In the genomic region with DNA sequence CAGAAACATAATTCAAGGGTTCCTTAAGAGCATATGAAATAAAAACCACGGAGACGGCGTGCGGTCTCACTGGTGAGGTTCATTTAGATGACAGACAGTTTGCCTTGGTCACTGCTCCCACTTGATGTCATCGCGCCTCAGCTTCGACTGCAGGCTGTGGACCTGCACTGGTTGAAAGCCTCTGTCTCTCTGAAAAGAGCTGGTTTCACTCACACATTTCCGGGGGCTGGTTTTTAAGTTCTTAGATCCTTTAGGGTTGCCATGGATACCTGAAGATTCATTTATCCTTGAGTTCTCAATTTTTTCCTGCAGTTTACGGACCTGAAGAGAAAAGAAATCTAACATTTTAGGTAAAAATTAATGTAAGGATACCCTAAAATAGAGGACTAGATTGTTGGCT, we compare ENCODE assay signal across 23 mouse cellular contexts. TPM values are rescaled to one million over a fixed set of nuclear protein-coding genes. Genes with fewer than 3 reads are reported as not detected.
DNase-seq lines count a peak whose midpoint lies in the region; ATAC-seq and TF ChIP-seq lines count a peak whose summit lies in the region.
"Had no signal": no experiment of that assay in that cellular context is flagged by ENCODE, and none has a peak within 500 bp of the region (broad histone marks: within the 10 kb centered on the region; RNA-seq: fewer than 3 reads in every experiment).

No protein-coding gene starts in this region.

- no peaks in the 10 kb centered on the region for H3K9me3 ChIP-seq in forebrain, postnatal 0 days (ENCODE audit: low read length)
- H3K9me3 ChIP-seq in forebrain, embryonic 16.5 days (ENCODE audit: control insufficient read depth, low read length) = no peaks in the 10 kb centered on the region
- H3K9me3 ChIP-seq in midbrain, embryonic 16.5 days (replicated peaks; ENCODE audit: control insufficient read depth, low read length, poor library complexity, severe bottlenecking) = no peaks in the 10 kb centered on the region
- H3K9me3 ChIP-seq in midbrain, embryonic 11.5 days (ENCODE audit: control insufficient read depth, low read length) = no peaks in the 10 kb centered on the region
- H3K9me3 ChIP-seq: embryonic facial prominence, embryonic 10.5 days; forebrain, embryonic 13.5 days; G1E; heart, embryonic 15.5 days had no signal

- H3K4me1 ChIP-seq in forebrain, postnatal 0 days (ENCODE audit: insufficient read depth) = peaks cover 4% of the 10 kb centered on the region; the same call in 1 of the 2 replicates
- peaks cover 7% of the 10 kb centered on the region; the same call in 1 of the 2 replicates for H3K4me1 ChIP-seq in forebrain, embryonic 16.5 days (replicated peaks; ENCODE audit: control insufficient read depth, insufficient read depth, low read length)
- peaks cover 3% of the 10 kb centered on the region; the same call in 1 of the 2 replicates for H3K4me1 ChIP-seq in midbrain, embryonic 16.5 days (ENCODE audit: control insufficient read depth, insufficient read depth, low read length)
- peaks cover 3% of the 10 kb centered on the region; the same call in 1 of the 2 replicates for H3K4me1 ChIP-seq in midbrain, embryonic 11.5 days (ENCODE audit: control insufficient read depth, insufficient read depth, low read length)

- no peak overlapping the region for H3K27ac ChIP-seq in forebrain, postnatal 0 days (ENCODE audit: low read depth, low read length)
- H3K27ac ChIP-seq in forebrain, embryonic 16.5 days (ENCODE audit: low read length) = no peak overlapping the region
- H3K27ac ChIP-seq in midbrain, embryonic 16.5 days (ENCODE audit: low read length) = no peak overlapping the region; the same call in 1 of the 2 replicates
- no peak overlapping the region for H3K27ac ChIP-seq in midbrain, embryonic 11.5 days (ENCODE audit: low read depth, low read length)
- H3K27ac ChIP-seq: embryonic facial prominence, embryonic 10.5 days; forebrain, embryonic 13.5 days; heart, adult 2 months; heart, embryonic 15.5 days; hindbrain, embryonic 14.5 days had no signal

- H3K36me3 ChIP-seq in forebrain, postnatal 0 days (ENCODE audit: insufficient read depth) = peaks cover 3% of the 10 kb centered on the region; the same call in 1 of the 2 replicates
- no peaks in the 10 kb centered on the region for H3K36me3 ChIP-seq in forebrain, embryonic 16.5 days (ENCODE audit: control insufficient read depth, insufficient read depth)
- H3K36me3 ChIP-seq in midbrain, embryonic 16.5 days (ENCODE audit: control insufficient read depth, insufficient read depth, low read length) = no peaks in the 10 kb centered on the region
- no peaks in the 10 kb centered on the region for H3K36me3 ChIP-seq in midbrain, embryonic 11.5 days (ENCODE audit: control insufficient read depth, insufficient read depth, low read length)

- no peaks in the 10 kb centered on the region for H3K27me3 ChIP-seq in forebrain, postnatal 0 days (ENCODE audit: insufficient read depth, low read length)
- no peaks in the 10 kb centered on the region for H3K27me3 ChIP-seq in forebrain, embryonic 16.5 days (replicated peaks; ENCODE audit: control insufficient read depth, insufficient read depth, low read length)
- no peaks in the 10 kb centered on the region for H3K27me3 ChIP-seq in midbrain, embryonic 16.5 days (ENCODE audit: control insufficient read depth, insufficient read depth, low read depth, low read length)
- no peaks in the 10 kb centered on the region for H3K27me3 ChIP-seq in midbrain, embryonic 11.5 days (ENCODE audit: control insufficient read depth, insufficient read depth, low read length)
- H3K27me3 ChIP-seq: forebrain, embryonic 13.5 days; heart, embryonic 15.5 days had no signal

- intact Hi-C loops in left cerebral cortex, postnatal 4 days (cut with DNase I) = no loop called here

- TF ChIP-seq CTCF in forebrain, postnatal 0 days (IDR thresholded peaks at IDR 0.05; ENCODE audit: low read depth) = no peak

- DNase-seq in forebrain, postnatal 0 days = peak; percentile 16
- peak; percentile 6 to 8 for DNase-seq in left cerebral cortex, adult 9 months (ENCODE audit: low spot score in 2 of 2)
- no peak for DNase-seq in left cerebral cortex, postnatal 4 days
- no peak for DNase-seq in midbrain, embryonic 11.5 days (ENCODE audit: low spot score, missing footprints)
- peak; percentile 60 for DNase-seq in brain, adult 2 months (ENCODE audit: low read depth, low spot score)
- no peak for DNase-seq in adrenal gland, adult (ENCODE audit: inconsistent age in 2 of 2, low spot score in 1 of 2)
- DNase-seq: adrenal gland, postnatal 10 days; B cell, adult 2 months; cerebellum, adult 18-20 months; cerebellum, postnatal 10 days; gastrocnemius, postnatal 14 days; heart, adult 2 months; heart, postnatal 14 days had no signal

- H3K9ac ChIP-seq in forebrain, postnatal 0 days = no peak overlapping the region
- no peak overlapping the region for H3K9ac ChIP-seq in forebrain, embryonic 16.5 days (replicated peaks; ENCODE audit: low read depth, low read length)
- no peak overlapping the region for H3K9ac ChIP-seq in midbrain, embryonic 16.5 days (ENCODE audit: low read depth, low read length)
- H3K9ac ChIP-seq in midbrain, embryonic 11.5 days (ENCODE audit: low read length) = no peak overlapping the region
- H3K9ac ChIP-seq: forebrain, embryonic 13.5 days; heart, embryonic 15.5 days; hindbrain, embryonic 14.5 days had no signal

- WGBS in forebrain, postnatal 0 days = 64% methylated on average over 9 of the region's 9 CpGs
- 69% methylated on average over 9 of the region's 9 CpGs for WGBS in forebrain, embryonic 16.5 days
- 51% methylated on average over 9 of the region's 9 CpGs for WGBS in midbrain, embryonic 16.5 days
- WGBS in midbrain, embryonic 11.5 days = 75% methylated on average over 9 of the region's 9 CpGs

- H3K4me2 ChIP-seq in forebrain, postnatal 0 days (ENCODE audit: low read depth) = no peak overlapping the region
- no peak overlapping the region for H3K4me2 ChIP-seq in forebrain, embryonic 16.5 days (ENCODE audit: low read length)
- H3K4me2 ChIP-seq in midbrain, embryonic 16.5 days (ENCODE audit: low read length) = peak overlapping the region; percentile 1; the same call in 1 of the 2 replicates
- no peak overlapping the region for H3K4me2 ChIP-seq in midbrain, embryonic 11.5 days
- H3K4me2 ChIP-seq: forebrain, embryonic 13.5 days; heart, embryonic 11.5 days; heart, embryonic 15.5 days; hindbrain, embryonic 14.5 days had no signal

- ATAC-seq in forebrain, postnatal 0 days = peak; percentile 62
- ATAC-seq in forebrain, embryonic 16.5 days = no peak
- ATAC-seq in midbrain, embryonic 16.5 days = peak; percentile 72; the same call in 1 of the 2 replicates
- no peak for ATAC-seq in midbrain, embryonic 11.5 days (ENCODE audit: low FRiP score)
- ATAC-seq: CD4-positive, CD25-positive, alpha-beta regulatory T cell, adult 4 months; forebrain, embryonic 13.5 days had no signal

- H3K4me3 ChIP-seq in forebrain, postnatal 0 days (ENCODE audit: low read depth, low read length) = no peak overlapping the region
- no peak overlapping the region for H3K4me3 ChIP-seq in forebrain, embryonic 16.5 days (replicated peaks; ENCODE audit: low read length)
- H3K4me3 ChIP-seq in midbrain, embryonic 16.5 days (ENCODE audit: low read depth, low read length) = no peak overlapping the region
- no peak overlapping the region for H3K4me3 ChIP-seq in midbrain, embryonic 11.5 days (ENCODE audit: low read depth, low read length)
- H3K4me3 ChIP-seq: embryonic facial prominence, embryonic 10.5 days; forebrain, embryonic 13.5 days; heart, adult 2 months; heart, embryonic 15.5 days had no signal

RNA-seq across cellular contexts. Expression of a gene that starts 3.2 kb away (rescaled TPM):
- total RNA-seq in forebrain, postnatal 0 days (2014; rRNA removed) = 1.5 and 3.2 TPM in 2 replicates
- 0.96 and 1.2 TPM in 2 replicates for polyA plus RNA-seq in forebrain, postnatal 0 days (2015; fragmentation: Nextera tagmentation; extraction: Ambion mirVana)
- polyA plus RNA-seq in forebrain, embryonic 16.5 days (2015; fragmentation: Nextera tagmentation; extraction: Ambion mirVana) = 0.34 and 0.44 TPM in 2 replicates
- under 1 TPM; 0.38 to 0.88 TPM for total RNA-seq in left cerebral cortex, postnatal 4 days (2021)
- 0.90 and 0.91 TPM in 2 replicates for polyA plus RNA-seq in midbrain, embryonic 16.5 days (2015; fragmentation: Nextera tagmentation; extraction: Ambion mirVana)
- polyA plus RNA-seq in midbrain, embryonic 11.5 days (2014; fragmentation: Nextera tagmentation; extraction: Ambion mirVana) = 0.33 and 0.46 TPM in 2 replicates
- total RNA-seq: hematopoietic stem cell, adult 5-6 weeks had no signal
- polyA plus RNA-seq: G1E had no signal

Comparison
In these comparisons a context has a peak if more than half of its experiments do, and no peak if none do; other contexts are left out.
1. ATAC-seq: peak in forebrain, postnatal 0 days (single experiment) and midbrain, embryonic 16.5 days (single experiment); none in forebrain, embryonic 16.5 days (single experiment) and midbrain, embryonic 11.5 days (single experiment).
2. DNase-seq: peak in forebrain, postnatal 0 days (single experiment), left cerebral cortex, adult 9 months (2 of 2) and brain, adult 2 months (single experiment); none in left cerebral cortex, postnatal 4 days (single experiment), midbrain, embryonic 11.5 days (single experiment) and adrenal gland, adult (0 of 2).